Mouse (Mus musculus) liver, embryonic 13.5 days (tissue): Measurements from ENCODE around the gene Serinc2. TPM values are rescaled to one million over a fixed set of nuclear protein-coding genes. Genes with fewer than 3 reads are reported as not detected.
A peak's percentile ranks its signal among the peaks of the same experiment; 100 is the strongest.

ENCODE experiments used
- ATAC-seq: fragments of 200-750 bp; cut with Nextera tagmentation; 2 replicates; pipeline ENCODE4 v1.8.0; 2017; ENCODE audit warnings: low read depth, mild to moderate bottlenecking, moderate number of reproducible peaks, moderate library complexity
- DNase-seq: peaks from one replicate; pipeline ENCODE4 v3.0.0; 2022
- H3K27ac ChIP-seq: fragments of 300-500 bp; sonication (generic); 2 replicates; pipeline ENCODE4 v1.5.1; 2015; ENCODE audit warnings: moderate library complexity, mild to moderate bottlenecking, inconsistent platforms
- H3K27me3 ChIP-seq: fragments of 300-500 bp; sonication (generic); 2 replicates; pipeline ENCODE4 v1.6.1; 2015; ENCODE audit warnings: mild to moderate bottlenecking, inconsistent platforms
- H3K36me3 ChIP-seq: fragments of 300-500 bp; sonication (generic); 2 replicates; pipeline ENCODE4 v1.6.1; 2015; ENCODE audit warnings: mild to moderate bottlenecking, inconsistent platforms
- H3K4me1 ChIP-seq: fragments of 300-500 bp; sonication (generic); replicated peaks from 2 replicates; pipeline ENCODE4 v1.6.1; 2015; ENCODE audit warnings: inconsistent platforms
- H3K4me2 ChIP-seq: fragments of 300-500 bp; sonication (generic); 2 replicates; pipeline ENCODE4 v1.6.1; 2015; ENCODE audit warnings: inconsistent platforms, mild to moderate bottlenecking, moderate library complexity
- H3K4me3 ChIP-seq: fragments of 300-500 bp; sonication (generic); replicated peaks from 2 replicates; pipeline ENCODE4 v1.5.1; 2015; ENCODE audit warnings: mild to moderate bottlenecking, inconsistent platforms
- H3K9ac ChIP-seq: fragments of 300-500 bp; sonication (generic); 2 replicates; pipeline ENCODE4 v1.6.1; 2015; ENCODE audit warnings: mild to moderate bottlenecking, inconsistent platforms
- H3K9me3 ChIP-seq: fragments of 300-500 bp; sonication (generic); replicated peaks from 2 replicates; pipeline ENCODE4 v1.6.1; 2016; ENCODE audit warnings: inconsistent platforms
- WGBS: fragments of 180-500 bp; shearing (Covaris S2); methylation state at CpG from one replicate; pipeline ENCODE4 v1.1.7; 2015; ENCODE audit not compliant: insufficient replicate concordance; 5-methylcytosine and 5-hydroxymethylcytosine counted together
- polyA plus RNA-seq: library from polyadenylated mRNA; unstranded; fragments of >200 nt; fragmentation: Nextera tagmentation; extraction: Ambion mirVana; gene quantifications from 2 replicates; pipeline ENCODE4 v1.2.1, GENCODE M21; 2015

Gene Serinc2
- polyA plus RNA-seq = 0.99 and 1.6 TPM in 2 replicates

DNA sequence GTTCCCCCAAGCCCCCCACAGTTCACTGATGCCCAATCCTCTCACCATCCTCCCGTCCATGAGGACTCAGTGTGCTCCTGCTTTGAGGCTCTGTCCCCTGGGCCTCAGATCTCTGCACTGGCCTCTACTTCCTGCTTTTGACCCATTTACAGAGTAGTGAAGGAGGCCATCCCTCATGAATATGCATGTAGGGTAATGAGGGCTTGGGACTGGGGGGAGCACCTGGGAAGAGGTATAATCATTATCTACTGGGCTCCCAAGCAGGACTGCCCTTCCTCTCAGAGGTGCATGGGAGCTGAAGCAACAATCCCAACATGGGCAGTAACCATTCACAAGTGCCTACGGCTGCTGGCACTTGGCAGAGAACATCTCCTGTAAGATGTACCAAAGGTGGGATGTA lies at the start of gene Serinc2:
Serinc2 (minus strand) TSS at position 101 of the 400 bp plus-strand sequence.
- Histone ChIP-seq H3K4me3 (no peak within 1 kb of the TSS), H3K27ac (no peak within 1 kb of the TSS), H3K4me1 (peaks cover 19% of the 10 kb centered on the region), H3K9ac (no peak within 1 kb of the TSS), H3K9me3 (no peaks in the 10 kb centered on the region), H3K36me3 (no peaks in the 10 kb centered on the region), H3K27me3 (peaks cover 92% of the 10 kb centered on the region), H3K4me2 (no peak within 1 kb of the TSS)
- DNase-seq = no peak
- ATAC-seq = no peak
- 38% methylated on average over 2 of the region's 2 CpGs for WGBS

DNA sequence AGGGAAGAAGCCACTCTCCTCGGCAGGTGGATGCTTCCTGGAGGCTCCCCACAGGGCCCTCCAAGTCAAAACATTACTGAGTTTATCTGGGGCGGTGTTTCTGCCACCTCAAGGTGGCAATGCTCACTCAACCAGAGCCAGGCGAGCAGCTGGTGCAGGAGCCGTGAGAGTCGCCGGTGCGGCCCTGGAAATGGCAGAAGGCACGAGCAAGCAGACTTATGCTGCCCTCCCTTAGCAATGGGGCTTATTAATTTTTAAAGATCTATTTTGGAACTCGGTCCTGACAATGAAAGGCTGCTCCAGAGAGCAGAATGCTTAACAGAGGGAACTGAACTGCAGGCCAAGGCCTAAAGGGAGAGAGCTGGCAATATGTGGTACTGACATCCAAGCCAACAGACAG lies 48.4 kb upstream of the Serinc2 start:
- H3K4me3 ChIP-seq = no peak overlapping the region
- H3K27me3 ChIP-seq = no peaks in the 10 kb centered on the region
- 85% methylated on average over 9 of the region's 9 CpGs for WGBS
- peaks cover 66% of the 10 kb centered on the region for H3K36me3 ChIP-seq
- no peaks in the 10 kb centered on the region for H3K9me3 ChIP-seq
- H3K27ac ChIP-seq = no peak overlapping the region
- peaks cover 11% of the 10 kb centered on the region for H3K4me1 ChIP-seq
- H3K9ac ChIP-seq = no peak overlapping the region
- no peak for DNase-seq
- no peak for ATAC-seq
- no peak overlapping the region for H3K4me2 ChIP-seq

DNA sequence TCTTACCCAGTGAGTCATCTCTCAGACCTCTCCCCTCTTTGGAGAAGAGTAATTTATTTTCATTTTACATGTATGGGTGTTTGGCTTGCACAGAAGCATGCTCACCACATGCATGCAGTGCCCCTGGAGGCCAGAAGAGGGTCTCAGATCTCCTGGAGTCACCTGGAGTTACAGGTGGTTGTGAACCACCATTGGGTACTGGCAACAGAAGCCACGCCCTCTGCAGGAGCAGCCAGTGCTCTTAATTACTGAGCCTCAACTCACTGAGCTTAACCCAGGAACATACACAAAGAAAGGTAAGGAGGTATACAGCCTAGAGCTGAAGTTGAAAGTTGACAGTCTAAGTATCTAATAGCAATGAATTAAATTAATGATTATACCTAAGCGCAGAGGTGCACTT lies 46.4 kb upstream of the Serinc2 start:
- no peak overlapping the region for H3K4me3 ChIP-seq
- H3K9me3 ChIP-seq = no peaks in the 10 kb centered on the region
- peaks cover 80% of the 10 kb centered on the region for H3K36me3 ChIP-seq
- ATAC-seq = no peak
- peaks cover 20% of the 10 kb centered on the region for H3K4me1 ChIP-seq
- H3K4me2 ChIP-seq = no peak overlapping the region
- H3K27ac ChIP-seq = no peak overlapping the region
- 79% methylated on average over 2 of the region's 2 CpGs for whole genome bisulfite sequencing
- DNase-seq = no peak
- no peak overlapping the region for H3K9ac ChIP-seq
- no peaks in the 10 kb centered on the region for H3K27me3 ChIP-seq

DNA sequence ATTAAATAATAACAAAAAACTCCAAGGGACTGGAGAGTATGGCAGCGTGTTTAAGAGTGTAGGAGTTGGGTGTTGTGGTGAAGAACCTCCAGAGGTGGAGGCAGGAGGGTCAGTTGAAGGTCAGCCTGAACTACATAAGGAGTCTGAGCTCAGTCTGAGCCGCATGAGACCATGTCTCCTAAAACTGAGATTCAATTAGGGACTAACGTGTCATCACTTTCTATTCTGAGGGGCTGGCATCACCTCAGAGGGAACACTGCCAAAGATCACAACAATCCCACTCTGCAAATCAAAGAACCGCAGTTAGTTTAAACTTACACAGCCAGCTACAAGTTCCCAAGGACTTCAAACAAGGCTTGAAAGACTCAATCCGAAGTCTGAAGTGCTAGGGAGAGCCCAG lies 44.6 kb upstream of the Serinc2 start:
- Histone ChIP-seq H3K4me2 (no peak overlapping the region), H3K36me3 (peaks cover 87% of the 10 kb centered on the region), H3K9ac (no peak overlapping the region), H3K9me3 (no peaks in the 10 kb centered on the region), H3K27me3 (no peaks in the 10 kb centered on the region), H3K4me1 (peaks cover 20% of the 10 kb centered on the region), H3K27ac (peak overlapping the region; percentile 6; the same call in 1 of the 2 replicates), H3K4me3 (no peak overlapping the region)
- DNase-seq (no peak), ATAC-seq (no peak)
- 77% methylated on average over 5 of the region's 5 CpGs for WGBS

DNA sequence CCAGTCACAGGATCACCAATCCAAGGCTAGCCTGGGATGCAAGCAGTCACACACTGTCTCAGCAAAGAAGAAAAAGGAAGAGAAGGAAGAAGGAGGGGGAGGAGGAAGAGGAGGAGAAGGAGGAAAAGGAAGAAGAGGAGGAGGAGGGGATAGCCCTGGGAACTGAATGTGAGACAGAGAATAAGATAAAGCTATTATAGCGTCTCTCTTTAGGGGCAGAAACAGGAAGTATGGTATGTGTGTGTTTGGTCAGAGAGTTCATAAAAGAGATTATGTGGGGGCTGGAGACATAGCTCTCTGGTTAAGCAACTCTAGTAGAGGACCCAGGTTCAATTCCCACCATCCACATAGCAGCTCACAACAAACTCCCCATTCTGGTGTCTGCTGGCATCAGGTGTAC lies 44.2 kb upstream of the Serinc2 start:
- no peaks in the 10 kb centered on the region for H3K9me3 ChIP-seq
- peaks cover 86% of the 10 kb centered on the region for H3K36me3 ChIP-seq
- no peak for DNase-seq
- H3K4me2 ChIP-seq = no peak overlapping the region
- no peak overlapping the region for H3K9ac ChIP-seq
- H3K4me1 ChIP-seq = peaks cover 20% of the 10 kb centered on the region
- H3K27me3 ChIP-seq = no peaks in the 10 kb centered on the region
- 24% methylated on average over 1 of the region's 1 CpGs for WGBS
- no peak for ATAC-seq
- no peak overlapping the region for H3K27ac ChIP-seq
- H3K4me3 ChIP-seq = no peak overlapping the region

DNA sequence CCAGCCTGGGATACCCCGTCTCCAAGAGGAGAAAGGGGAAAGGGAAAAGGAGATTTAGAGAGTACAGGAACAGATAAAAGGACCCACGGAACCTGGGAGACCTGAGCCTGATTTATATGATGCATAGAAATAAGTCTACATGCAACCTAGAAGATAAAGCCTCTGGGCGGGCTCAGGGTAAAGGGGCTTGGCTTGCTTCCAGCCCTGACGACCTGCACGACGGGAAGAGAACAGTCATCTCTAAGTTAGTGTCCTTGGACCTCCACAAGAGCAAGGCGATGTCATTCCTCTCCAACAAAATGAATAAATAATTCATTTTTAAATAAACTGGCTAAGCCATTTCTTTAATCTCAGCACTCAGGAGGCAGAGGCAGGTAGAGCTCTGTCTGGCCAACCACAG lies 43.6 kb upstream of the Serinc2 start:
- Histone ChIP-seq H3K27me3 (no peaks in the 10 kb centered on the region), H3K9me3 (no peaks in the 10 kb centered on the region), H3K36me3 (peaks cover 81% of the 10 kb centered on the region), H3K4me3 (no peak overlapping the region), H3K4me1 (peaks cover 20% of the 10 kb centered on the region), H3K9ac (no peak overlapping the region), H3K27ac (no peak overlapping the region; the same call in 1 of the 2 replicates), H3K4me2 (no peak overlapping the region)
- 66% methylated on average over 7 of the region's 7 CpGs for WGBS
- DNase-seq (no peak), ATAC-seq (no peak)

DNA sequence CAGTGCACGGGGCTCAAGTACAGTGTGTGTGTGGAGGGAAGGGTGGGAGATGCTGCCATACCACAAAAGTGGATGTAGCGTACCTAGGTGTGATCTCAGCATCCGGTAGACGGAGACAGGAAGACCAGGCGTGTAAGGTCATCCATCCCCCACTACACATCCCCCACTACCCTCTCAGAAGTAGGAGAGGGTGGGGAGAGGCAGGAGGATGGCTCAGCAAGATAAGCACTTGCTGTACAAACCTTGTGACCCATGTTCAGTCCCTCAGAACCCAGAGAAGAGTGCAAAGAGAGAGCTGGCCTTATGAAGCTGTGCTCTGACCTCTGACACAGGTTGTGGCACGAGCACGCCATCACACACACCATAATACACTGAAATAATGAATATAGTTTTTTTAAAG lies 42.6 kb upstream of the Serinc2 start:
- no peaks in the 10 kb centered on the region for H3K27me3 ChIP-seq
- no peak overlapping the region for H3K9ac ChIP-seq
- no peak overlapping the region for H3K4me2 ChIP-seq
- no peak overlapping the region for H3K27ac ChIP-seq
- peaks cover 71% of the 10 kb centered on the region for H3K36me3 ChIP-seq
- no peak overlapping the region for H3K4me3 ChIP-seq
- DNase-seq (no peak), ATAC-seq (peak; percentile 66)
- H3K9me3 ChIP-seq = no peaks in the 10 kb centered on the region
- H3K4me1 ChIP-seq = peaks cover 23% of the 10 kb centered on the region
- WGBS = 71% methylated on average over 7 of the region's 7 CpGs

DNA sequence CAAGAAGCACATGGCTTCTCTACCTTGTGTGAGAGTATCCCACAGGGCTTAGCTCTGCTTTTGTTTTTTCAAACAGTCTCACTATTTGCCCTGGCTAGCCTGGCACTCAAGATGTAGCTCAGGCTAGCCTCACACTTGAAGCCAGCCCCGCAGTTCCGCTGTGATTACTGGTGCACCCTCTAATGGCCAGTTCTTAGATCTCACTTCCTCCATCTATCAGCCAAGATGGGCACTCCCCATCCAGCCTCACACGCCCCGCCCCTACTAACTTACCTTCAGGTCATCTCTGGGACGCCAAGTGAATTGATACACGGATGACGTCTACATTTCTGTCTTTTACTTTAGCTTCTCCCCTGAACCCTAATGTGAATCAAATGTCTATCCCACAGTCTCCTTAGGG lies 40.6 kb upstream of the Serinc2 start:
- Histone ChIP-seq H3K4me2 (no peak overlapping the region), H3K36me3 (peaks cover 70% of the 10 kb centered on the region), H3K9ac (no peak overlapping the region), H3K9me3 (no peaks in the 10 kb centered on the region), H3K27me3 (no peaks in the 10 kb centered on the region), H3K27ac (no peak overlapping the region), H3K4me3 (no peak overlapping the region), H3K4me1 (peaks cover 25% of the 10 kb centered on the region)
- 79% methylated on average over 7 of the region's 7 CpGs for WGBS
- ATAC-seq (no peak), DNase-seq (no peak)

DNA sequence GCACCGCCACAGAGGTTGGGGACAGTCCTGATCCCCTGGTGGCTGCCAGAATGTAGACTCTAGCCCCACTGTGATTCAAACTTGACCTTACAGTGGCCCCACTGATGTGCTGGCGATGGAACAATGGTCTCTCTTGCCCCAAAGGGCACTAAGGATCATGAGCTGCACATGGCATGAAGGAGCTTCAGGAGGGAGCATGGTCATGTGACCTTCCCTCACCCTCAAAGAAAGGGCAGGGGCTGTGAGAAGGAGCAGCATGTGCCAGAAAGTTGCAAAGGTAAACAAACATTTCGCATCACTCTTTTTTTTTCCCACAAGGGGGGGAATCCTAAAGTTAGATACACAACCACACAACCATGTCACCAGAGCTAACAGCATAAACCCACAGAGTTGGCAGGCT lies 39.1 kb upstream of the Serinc2 start:
- Histone ChIP-seq H3K4me2 (no peak overlapping the region), H3K27ac (no peak overlapping the region), H3K36me3 (peaks cover 59% of the 10 kb centered on the region), H3K9me3 (no peaks in the 10 kb centered on the region), H3K27me3 (no peaks in the 10 kb centered on the region), H3K4me3 (no peak overlapping the region), H3K9ac (no peak overlapping the region), H3K4me1 (peaks cover 22% of the 10 kb centered on the region)
- 73% methylated on average over 3 of the region's 3 CpGs for WGBS
- no peak for DNase-seq
- ATAC-seq = no peak

DNA sequence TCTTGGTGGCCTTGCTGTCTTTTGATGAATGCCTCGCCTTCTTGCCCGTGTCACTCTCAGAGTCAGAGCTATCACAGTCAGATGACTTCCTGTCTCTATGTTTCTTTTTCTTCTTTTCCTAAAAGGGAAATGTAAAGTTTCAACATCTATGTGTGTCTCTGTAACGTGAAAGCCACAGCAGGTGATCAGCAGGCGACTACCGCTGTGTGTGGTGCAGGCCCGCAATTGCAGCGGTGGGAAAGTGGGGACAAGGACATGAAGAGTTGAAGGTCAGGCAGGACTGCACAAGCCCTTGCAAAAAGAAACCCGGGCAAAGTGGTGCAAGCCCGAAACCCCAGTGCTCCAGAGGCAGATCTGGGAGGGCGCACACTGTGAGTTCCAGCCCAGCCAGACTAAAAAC lies 37.7 kb upstream of the Serinc2 start:
- Histone ChIP-seq H3K4me2 (no peak overlapping the region), H3K9ac (no peak overlapping the region), H3K4me1 (peaks cover 8% of the 10 kb centered on the region), H3K27ac (no peak overlapping the region), H3K9me3 (no peaks in the 10 kb centered on the region), H3K27me3 (peaks cover 8% of the 10 kb centered on the region), H3K4me3 (no peak overlapping the region), H3K36me3 (peaks cover 45% of the 10 kb centered on the region)
- 76% methylated on average over 10 of the region's 10 CpGs for WGBS
- no peak for ATAC-seq
- DNase-seq = no peak

DNA sequence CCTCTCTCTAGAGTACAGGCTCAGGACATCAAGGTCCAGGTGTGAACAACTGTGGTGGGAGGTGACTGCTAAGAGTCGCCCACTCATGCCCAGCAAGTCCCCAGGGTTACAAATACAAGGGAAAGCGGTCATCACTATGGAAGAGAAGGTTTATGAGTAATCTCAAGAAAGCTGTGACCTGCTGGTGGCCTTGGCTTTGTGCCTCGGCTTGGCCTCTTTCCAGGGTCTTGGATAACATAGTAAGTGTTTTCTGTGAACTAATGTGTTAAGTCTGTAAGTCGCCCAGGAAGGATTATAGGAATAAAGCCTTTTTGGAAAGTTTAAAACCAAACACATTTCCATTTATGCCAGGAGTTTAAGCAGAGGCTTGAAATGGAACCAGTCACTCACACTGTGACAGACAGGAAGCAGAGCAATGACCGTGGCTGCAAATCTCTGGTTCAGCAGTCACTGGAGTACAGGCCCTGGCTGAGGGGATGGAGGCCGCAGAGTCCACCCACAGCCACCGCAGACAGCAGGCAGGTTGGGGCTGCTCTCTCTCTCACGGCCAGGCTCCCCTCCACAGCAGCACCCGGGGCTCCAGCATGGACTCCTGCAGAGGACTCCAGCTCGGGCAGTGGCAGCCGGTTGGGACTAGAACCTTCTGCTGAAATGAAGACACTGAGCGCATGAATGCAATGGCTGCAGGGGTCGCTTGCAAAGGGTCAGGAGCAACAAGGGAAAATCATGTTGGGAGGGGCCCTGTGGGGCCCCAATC lies 36.9 kb upstream of the Serinc2 start:
- 79% methylated on average over 13 of the region's 13 CpGs for WGBS
- DNase-seq = no peak
- H3K36me3 ChIP-seq = peaks cover 41% of the 10 kb centered on the region

DNA sequence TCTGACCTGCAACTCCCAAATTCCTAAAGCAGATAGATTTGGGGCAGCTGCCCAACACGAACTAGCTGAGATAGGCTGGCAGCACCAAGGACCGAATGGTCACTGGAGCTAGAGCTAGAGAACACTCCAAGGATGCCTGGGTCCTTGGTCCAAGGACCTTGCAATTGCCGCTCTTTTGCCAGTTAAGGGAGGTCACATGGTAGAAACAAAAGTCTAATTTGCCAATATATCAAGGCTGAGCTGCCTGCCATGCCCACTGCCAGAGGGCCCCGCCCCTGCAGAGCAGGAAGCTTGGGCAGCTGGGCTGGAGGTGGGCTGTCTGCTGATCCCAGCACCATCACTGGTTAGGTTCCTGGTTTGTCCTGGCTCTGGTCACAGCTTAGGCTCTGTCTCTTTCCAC lies 34.5 kb upstream of the Serinc2 start:
- DNase-seq = no peak
- Histone ChIP-seq H3K4me3 (no peak overlapping the region), H3K36me3 (peaks cover 22% of the 10 kb centered on the region), H3K4me1 (peaks cover 10% of the 10 kb centered on the region), H3K27ac (no peak overlapping the region), H3K4me2 (no peak overlapping the region), H3K9me3 (no peaks in the 10 kb centered on the region), H3K9ac (no peak overlapping the region), H3K27me3 (peaks cover 40% of the 10 kb centered on the region)
- no peak for ATAC-seq
- WGBS = 71% methylated on average over 4 of the region's 4 CpGs

More for the DNA sequence above, 36.9 kb upstream of the Serinc2 start:
- no peak overlapping the region for H3K9ac ChIP-seq
- H3K27ac ChIP-seq = no peak overlapping the region
- H3K27me3 ChIP-seq = peaks cover 16% of the 10 kb centered on the region
- no peak overlapping the region for H3K4me2 ChIP-seq
- H3K9me3 ChIP-seq = no peaks in the 10 kb centered on the region
- 0 out of 2 replicates have a peak, but pooled peaks cover 5% of the 10 kb centered on the region for H3K4me1 ChIP-seq
- no peak overlapping the region for H3K4me3 ChIP-seq
- ATAC-seq = no peak
